Mouse (Mus musculus): ENCODE measurements around the gene Slc39a12. TPM values are rescaled to one million over a fixed set of nuclear protein-coding genes. Genes with fewer than 3 reads are reported as not detected.

Slc39a12 gene
- polyA plus RNA-seq, 2 experiments, result 0.14 to 0.25 TPM

DNA sequence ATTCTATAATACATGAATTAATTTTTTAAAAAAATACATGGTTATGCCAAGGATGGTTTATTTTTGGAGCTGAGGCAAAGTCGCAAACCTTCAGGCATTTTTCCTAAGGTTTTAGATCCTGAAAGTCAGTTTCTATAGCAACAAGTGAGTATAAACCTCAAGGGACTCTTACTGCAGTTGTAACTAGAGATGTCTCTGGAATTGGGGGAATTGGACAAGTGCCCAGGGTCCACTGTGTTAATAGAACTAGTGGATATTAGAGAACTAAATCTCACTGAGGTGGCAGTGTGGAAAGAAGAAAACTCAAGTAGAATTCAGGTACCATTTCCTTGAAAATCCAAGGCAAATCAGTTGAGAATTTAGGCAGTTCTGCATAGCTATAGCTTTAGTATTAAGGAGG lies 76.3 kb downstream of the Slc39a12 start:
- Histone ChIP-seq H3K9me3 (ENCODE audit: control insufficient read depth, low read length) (no peaks in the 10 kb centered on the region), H3K27ac (replicated peaks; ENCODE audit: low read depth, low read length) (no peak overlapping the region), H3K27me3 (ENCODE audit: control insufficient read depth, insufficient read depth, low read length) (no peaks in the 10 kb centered on the region), H3K4me1 (ENCODE audit: control insufficient read depth, insufficient read depth, low read length) (0 out of 2 replicates have a peak, but pooled peaks cover 2% of the 10 kb centered on the region), H3K4me2 (replicated peaks; ENCODE audit: low read depth, low read length, severe bottlenecking) (no peak overlapping the region), H3K9ac (ENCODE audit: low read depth, low read length, severe bottlenecking) (no peak overlapping the region), H3K36me3 (ENCODE audit: control insufficient read depth, insufficient read depth, low read length) (no peaks in the 10 kb centered on the region), H3K4me3 (replicated peaks; ENCODE audit: low read length) (no peak overlapping the region)
- no peak for TF ChIP-seq POLR2A (IDR thresholded peaks at IDR 0.05; ENCODE audit: borderline replicate concordance, extremely low read depth, insufficient read depth, insufficient read length)
- whole genome bisulfite sequencing, result 23% methylated on average over 1 of the region's 1 CpGs
- ATAC-seq (ENCODE audit: low FRiP score, low read depth) (peak; percentile 87), DNase-seq (ENCODE audit: low spot score) (peak; percentile 88)

DNA sequence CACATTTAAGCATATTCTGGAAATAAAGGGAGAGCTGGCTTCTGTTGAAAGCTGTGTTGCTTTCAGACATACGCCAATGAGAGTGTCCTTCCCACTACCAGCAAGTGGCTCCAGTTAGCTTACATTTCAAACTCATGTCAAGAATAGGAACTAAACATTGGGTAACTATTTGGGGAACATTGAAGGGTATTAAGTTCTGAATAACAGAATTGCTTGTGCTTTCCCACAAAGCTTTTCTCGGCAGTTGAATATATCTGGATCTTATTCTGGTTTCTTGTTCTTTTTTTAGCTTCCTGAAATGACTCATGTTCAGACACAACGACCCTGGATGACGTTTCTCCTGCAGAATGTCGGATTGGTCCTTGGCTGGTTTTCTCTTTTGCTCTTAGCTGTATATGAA lies 106.0 kb downstream of the Slc39a12 start:
- no peaks in the 10 kb centered on the region for H3K4me1 ChIP-seq (ENCODE audit: control insufficient read depth, insufficient read depth, low read length)
- no peaks in the 10 kb centered on the region for H3K9me3 ChIP-seq (ENCODE audit: control insufficient read depth, low read length)
- DNase-seq (ENCODE audit: low spot score) (no peak), ATAC-seq (ENCODE audit: low FRiP score, low read depth) (no peak)
- H3K4me2 ChIP-seq (replicated peaks; ENCODE audit: low read depth, low read length, severe bottlenecking), result no peak overlapping the region
- H3K27ac ChIP-seq (replicated peaks; ENCODE audit: low read depth, low read length), result no peak overlapping the region
- H3K9ac ChIP-seq (ENCODE audit: low read depth, low read length, severe bottlenecking), result no peak overlapping the region
- H3K36me3 ChIP-seq (ENCODE audit: control insufficient read depth, insufficient read depth, low read length), result no peaks in the 10 kb centered on the region
- no peak for TF ChIP-seq POLR2A (IDR thresholded peaks at IDR 0.05; ENCODE audit: borderline replicate concordance, extremely low read depth, insufficient read depth, insufficient read length)
- no peak overlapping the region for H3K4me3 ChIP-seq (replicated peaks; ENCODE audit: low read length)
- 84% methylated on average over 5 of the region's 5 CpGs for WGBS
- H3K27me3 ChIP-seq (ENCODE audit: control insufficient read depth, insufficient read depth, low read length), result no peaks in the 10 kb centered on the region

DNA sequence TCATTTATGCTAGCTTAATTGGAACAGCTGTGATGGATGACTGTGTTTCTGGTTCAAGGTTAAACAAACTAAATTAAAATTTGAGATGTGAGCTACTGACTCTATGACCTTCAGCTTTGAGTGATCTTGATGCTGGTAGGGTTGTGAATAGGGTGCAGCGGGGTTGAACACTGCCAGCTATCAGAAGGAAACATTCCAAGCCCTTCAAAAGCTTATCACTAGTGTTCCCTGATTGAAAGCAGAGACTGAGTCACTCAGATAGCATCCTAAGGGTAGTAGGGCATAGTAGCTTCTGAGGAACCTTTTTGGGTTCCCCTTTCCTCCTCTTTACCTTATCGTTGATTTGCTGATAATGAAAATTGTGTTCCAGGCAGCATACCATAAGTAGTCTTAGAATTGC lies 108.0 kb downstream of the Slc39a12 start:
- WGBS, result 75% methylated on average over 2 of the region's 2 CpGs
- no peak for ATAC-seq (ENCODE audit: low FRiP score, low read depth)
- no peak for TF ChIP-seq POLR2A (IDR thresholded peaks at IDR 0.05; ENCODE audit: borderline replicate concordance, extremely low read depth, insufficient read depth, insufficient read length)

DNA sequence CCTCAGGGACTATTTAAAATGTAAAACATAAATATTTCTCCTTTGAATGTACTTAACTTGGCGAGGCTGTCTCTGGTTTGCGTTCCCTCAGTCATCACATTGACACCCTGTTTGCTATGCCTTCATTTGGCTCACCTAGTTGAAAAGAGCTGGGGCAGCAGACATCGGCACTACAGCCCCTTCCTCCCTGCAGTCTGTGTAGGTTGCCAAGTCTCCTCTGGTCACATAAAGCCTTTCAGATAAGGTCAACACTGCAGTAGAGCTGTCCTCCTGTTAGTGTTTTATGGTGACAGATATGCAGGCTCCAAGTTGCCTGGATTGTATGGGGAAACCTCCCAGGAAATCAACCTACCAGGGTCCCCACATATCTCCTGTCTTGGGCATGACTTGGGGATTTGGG lies 114.4 kb downstream of the Slc39a12 start:
- no peak for ATAC-seq (ENCODE audit: low FRiP score, low read depth)

More for the DNA sequence above, 108.0 kb downstream of the Slc39a12 start:
- no peak for DNase-seq (ENCODE audit: low spot score)
- Histone ChIP-seq H3K9ac (ENCODE audit: low read depth, low read length, severe bottlenecking) (no peak overlapping the region), H3K4me1 (ENCODE audit: control insufficient read depth, insufficient read depth, low read length) (no peaks in the 10 kb centered on the region), H3K27me3 (ENCODE audit: control insufficient read depth, insufficient read depth, low read length) (no peaks in the 10 kb centered on the region), H3K36me3 (ENCODE audit: control insufficient read depth, insufficient read depth, low read length) (no peaks in the 10 kb centered on the region), H3K9me3 (ENCODE audit: control insufficient read depth, low read length) (no peaks in the 10 kb centered on the region), H3K4me3 (replicated peaks; ENCODE audit: low read length) (no peak overlapping the region), H3K27ac (replicated peaks; ENCODE audit: low read depth, low read length) (no peak overlapping the region), H3K4me2 (replicated peaks; ENCODE audit: low read depth, low read length, severe bottlenecking) (no peak overlapping the region)

GRCm38 (mm10) chr2:14518237-14518636 lies 130.1 kb downstream of the Slc39a12 start:
- no peak for ATAC-seq (ENCODE audit: low FRiP score, low read depth)

More for the DNA sequence above, 114.4 kb downstream of the Slc39a12 start:
- Histone ChIP-seq H3K27ac (replicated peaks; ENCODE audit: low read depth, low read length) (no peak overlapping the region), H3K4me2 (replicated peaks; ENCODE audit: low read depth, low read length, severe bottlenecking) (no peak overlapping the region), H3K9me3 (ENCODE audit: control insufficient read depth, low read length) (no peaks in the 10 kb centered on the region), H3K36me3 (ENCODE audit: control insufficient read depth, insufficient read depth, low read length) (no peaks in the 10 kb centered on the region), H3K9ac (ENCODE audit: low read depth, low read length, severe bottlenecking) (no peak overlapping the region), H3K27me3 (ENCODE audit: control insufficient read depth, insufficient read depth, low read length) (no peaks in the 10 kb centered on the region), H3K4me1 (ENCODE audit: control insufficient read depth, insufficient read depth, low read length) (no peaks in the 10 kb centered on the region), H3K4me3 (replicated peaks; ENCODE audit: low read length) (no peak overlapping the region)
- DNase-seq (ENCODE audit: low spot score), result no peak
- 12% methylated on average over 3 of the region's 3 CpGs for WGBS
- no peak for TF ChIP-seq POLR2A (IDR thresholded peaks at IDR 0.05; ENCODE audit: borderline replicate concordance, extremely low read depth, insufficient read depth, insufficient read length)

More at GRCm38 (mm10) chr2:14518237-14518636, 130.1 kb downstream of the Slc39a12 start:
- H3K4me2 ChIP-seq (replicated peaks; ENCODE audit: low read depth, low read length, severe bottlenecking), result no peak overlapping the region
- no peaks in the 10 kb centered on the region for H3K27me3 ChIP-seq (ENCODE audit: control insufficient read depth, insufficient read depth, low read length)
- no peak overlapping the region for H3K27ac ChIP-seq (replicated peaks; ENCODE audit: low read depth, low read length)
- DNase-seq (ENCODE audit: low spot score), result no peak
- 63% methylated on average over 5 of the region's 5 CpGs for WGBS
- H3K9ac ChIP-seq (ENCODE audit: low read depth, low read length, severe bottlenecking), result no peak overlapping the region
- H3K4me3 ChIP-seq (replicated peaks; ENCODE audit: low read length), result no peak overlapping the region
- H3K36me3 ChIP-seq (ENCODE audit: control insufficient read depth, insufficient read depth, low read length), result no peaks in the 10 kb centered on the region
- no peaks in the 10 kb centered on the region for H3K4me1 ChIP-seq (ENCODE audit: control insufficient read depth, insufficient read depth, low read length)
- no peaks in the 10 kb centered on the region for H3K9me3 ChIP-seq (ENCODE audit: control insufficient read depth, low read length)
- no peak for TF ChIP-seq POLR2A (IDR thresholded peaks at IDR 0.05; ENCODE audit: borderline replicate concordance, extremely low read depth, insufficient read depth, insufficient read length)
